Mouse (Mus musculus) stomach, postnatal 0 days (tissue): ENCODE data around the gene Vps13d.

Experiments used
- CTCF ChIP-seq: IDR thresholded peaks from 2 replicates; pipeline ENCODE4 v1.5.1; 2016; ENCODE audit warnings: antibody characterized with exemption, low read depth, mild to moderate bottlenecking, moderate library complexity
- EP300 ChIP-seq: optimal IDR thresholded peaks from 2 replicates; pipeline ENCODE3; 2016; ENCODE audit warnings: antibody characterized with exemption

DNA sequence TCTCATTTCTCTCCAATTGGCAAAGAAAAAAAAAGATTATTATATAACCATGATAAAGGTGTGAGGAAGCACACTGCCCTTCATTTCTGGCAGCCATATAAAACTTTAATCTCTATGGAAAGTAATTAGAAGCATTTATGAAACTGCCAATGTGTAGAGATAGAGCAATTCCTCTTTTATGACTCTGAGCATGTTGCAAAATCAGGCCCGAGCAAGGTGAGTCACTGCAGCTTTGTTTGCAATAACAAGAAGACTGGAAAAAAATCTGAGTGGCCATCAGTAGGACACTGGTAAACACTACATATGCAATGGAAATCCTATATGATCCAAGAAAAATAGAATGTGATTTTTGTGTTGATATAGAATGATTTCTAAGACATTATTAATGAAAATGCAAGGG, 238.9 kb downstream of the Vps13d start:
- TF ChIP-seq CTCF (no peak), EP300 (no peak)
